Mouse (Mus musculus): ENCODE measurements around the gene Fchsd2.
"Not testable (repeated sequence)": the region's sequence is repeated elsewhere in the genome, so short reads cannot be mapped to it uniquely, and the experiment has no call there.

The Fchsd2 gene

DNA sequence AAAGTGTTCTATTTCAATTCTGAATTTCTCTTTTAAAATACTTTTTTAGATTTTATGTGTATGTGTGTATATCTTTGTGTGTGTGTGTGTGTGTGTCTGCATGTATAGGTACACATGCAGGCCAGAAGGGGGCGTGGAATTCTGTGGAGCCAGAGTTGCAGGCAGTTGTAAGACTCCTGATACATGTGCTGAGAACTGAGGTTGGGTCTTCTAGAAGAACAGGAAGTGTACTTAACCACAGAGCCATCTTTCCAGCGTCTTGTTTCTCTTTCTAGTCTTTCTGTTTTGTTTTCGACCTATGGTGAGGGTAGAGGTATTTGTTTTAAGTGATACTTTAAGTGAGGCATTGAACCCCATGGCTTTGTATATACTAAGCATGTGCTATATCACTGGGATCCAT, 20.7 kb downstream of the Fchsd2 start:
- no peak for DNase-seq (ENCODE audit: low read depth, low spot score)

DNA sequence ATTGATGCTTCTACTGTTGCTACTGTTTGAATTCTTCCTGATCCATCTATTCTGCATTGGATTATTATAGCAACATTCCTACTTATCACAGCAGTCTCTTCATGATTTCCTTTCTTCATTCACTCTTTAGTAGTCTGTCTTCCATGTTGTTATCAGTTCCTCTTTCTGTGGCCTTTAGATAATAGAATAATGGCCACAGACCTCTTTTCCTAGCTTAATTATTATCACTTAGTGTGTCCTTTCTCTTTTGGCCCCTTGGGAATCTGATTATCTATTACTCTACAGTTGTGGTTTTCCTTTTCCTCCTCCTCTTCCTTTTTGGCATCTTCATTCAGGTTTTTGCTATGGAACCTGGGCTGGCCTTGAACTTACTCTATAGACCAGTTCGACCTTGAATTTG, 21.7 kb downstream of the Fchsd2 start:
- no peak for DNase-seq (ENCODE audit: low read depth, low spot score)

DNA sequence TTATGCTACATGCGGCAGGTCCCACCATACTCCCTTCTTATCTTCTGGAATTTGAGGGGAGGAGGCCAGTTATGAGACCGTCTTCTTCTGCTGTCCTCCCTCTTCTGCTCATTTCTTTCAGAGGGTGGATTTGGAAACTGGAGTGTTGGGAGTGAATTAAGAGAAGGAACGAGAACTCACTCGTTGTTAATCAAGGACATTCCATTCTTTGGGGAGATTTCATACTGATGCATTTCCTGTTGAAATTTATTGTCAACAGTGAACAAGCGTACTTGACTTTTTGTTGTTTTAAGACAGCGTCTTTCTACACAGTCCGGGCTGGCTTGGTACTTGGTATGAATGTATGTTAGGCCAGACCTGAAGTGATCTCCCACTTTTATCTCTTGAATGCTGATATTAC, 26.7 kb downstream of the Fchsd2 start:
- DNase-seq (ENCODE audit: low read depth, low spot score) = no peak

DNA sequence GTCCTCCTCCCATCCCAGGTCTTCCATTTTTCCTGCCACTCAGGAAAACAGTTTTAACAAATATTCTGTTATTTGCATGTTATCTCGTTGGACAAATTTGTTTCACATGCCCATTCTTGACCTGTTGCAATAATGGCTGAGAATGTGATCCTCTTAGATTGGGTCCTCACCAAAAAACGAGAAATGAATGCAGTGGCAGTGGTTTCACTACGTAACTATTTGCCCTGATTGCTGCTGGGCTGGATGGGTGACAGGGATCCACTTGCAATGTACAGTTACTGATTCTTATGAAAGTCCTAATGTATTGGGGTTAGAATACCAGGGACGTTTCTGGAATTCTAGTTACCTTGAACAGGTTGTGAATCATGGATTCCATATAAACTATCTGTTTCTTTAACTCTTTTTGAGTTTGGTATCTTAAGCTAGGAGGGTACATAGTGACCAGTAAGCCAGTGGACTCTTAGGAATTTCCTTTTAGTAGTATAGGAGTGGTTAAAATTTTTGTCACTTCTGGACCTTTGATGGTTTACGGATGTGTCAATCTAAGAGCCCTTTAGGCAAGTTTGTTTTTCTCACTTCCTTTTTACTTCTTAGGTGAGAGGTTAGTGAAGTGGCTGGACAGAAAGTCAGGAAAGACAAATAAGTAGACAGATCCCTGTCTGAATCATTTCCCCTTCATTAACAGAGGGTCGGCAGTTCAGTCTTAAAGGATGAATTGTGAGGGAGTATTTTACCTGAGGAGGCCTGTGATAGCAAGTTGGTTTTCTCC, 31.1 kb downstream of the Fchsd2 start:
- DNase-seq (ENCODE audit: low read depth, low spot score) = no peak

DNA sequence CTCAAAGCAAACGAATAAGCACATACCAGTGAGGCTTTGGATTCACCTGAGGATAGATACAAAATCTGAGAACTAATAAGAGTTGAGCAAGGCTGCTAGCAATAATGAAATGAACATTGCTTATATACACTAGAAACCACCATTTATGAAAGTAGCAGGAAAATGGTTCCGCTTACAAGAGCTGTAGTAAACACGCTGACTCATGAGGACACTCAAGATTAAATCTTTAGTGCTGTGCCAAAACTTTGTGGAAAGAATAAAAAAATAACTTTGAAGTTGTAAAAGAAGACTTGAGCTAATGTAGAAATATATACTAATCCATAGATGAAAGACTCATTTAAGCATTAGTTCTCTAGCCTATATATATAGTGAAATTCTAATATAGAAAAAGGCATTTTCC, 35.1 kb downstream of the Fchsd2 start:
- no peak for DNase-seq (ENCODE audit: low read depth, low spot score)

DNA sequence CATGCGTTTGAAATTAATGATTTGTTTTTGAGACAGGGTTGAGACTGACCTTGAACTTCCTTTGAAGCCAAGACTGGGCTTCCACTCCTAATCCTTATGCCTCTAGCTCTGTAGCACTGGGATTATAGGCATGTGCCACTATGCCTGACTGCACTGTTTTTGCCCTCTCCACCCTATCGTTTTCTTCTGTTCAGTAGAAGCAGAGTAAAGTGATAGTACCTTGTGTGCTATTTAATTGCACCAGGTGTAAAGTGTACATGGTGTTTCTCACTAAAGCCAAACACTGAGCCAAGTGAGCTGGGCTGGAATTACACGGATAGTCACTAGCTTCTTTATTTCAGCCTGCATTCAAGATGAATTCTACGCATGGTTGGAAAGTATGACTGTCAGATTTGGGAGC, 35.9 kb downstream of the Fchsd2 start:
- no peak for DNase-seq (ENCODE audit: low read depth, low spot score)

DNA sequence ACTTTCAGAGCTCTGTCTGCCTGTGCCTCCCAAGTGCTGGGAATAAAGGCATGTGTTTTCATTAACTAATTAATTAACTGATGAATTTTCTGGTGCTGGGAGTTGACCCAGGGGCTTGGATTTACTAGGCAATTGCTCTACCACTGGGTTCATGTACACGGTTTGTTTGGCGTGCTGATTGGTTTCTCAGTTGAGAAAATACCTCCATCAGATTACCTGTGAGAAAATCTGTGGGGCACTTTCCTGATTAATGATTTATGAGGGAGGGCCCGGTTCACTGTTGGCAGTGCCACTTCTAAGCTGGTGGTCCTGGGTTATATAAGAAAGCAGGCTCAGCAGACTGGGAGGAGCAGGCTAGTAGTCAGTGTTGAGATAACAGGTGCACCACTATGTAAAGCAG, 38.0 kb downstream of the Fchsd2 start:
- DNase-seq (ENCODE audit: low read depth, low spot score) = no peak

DNA sequence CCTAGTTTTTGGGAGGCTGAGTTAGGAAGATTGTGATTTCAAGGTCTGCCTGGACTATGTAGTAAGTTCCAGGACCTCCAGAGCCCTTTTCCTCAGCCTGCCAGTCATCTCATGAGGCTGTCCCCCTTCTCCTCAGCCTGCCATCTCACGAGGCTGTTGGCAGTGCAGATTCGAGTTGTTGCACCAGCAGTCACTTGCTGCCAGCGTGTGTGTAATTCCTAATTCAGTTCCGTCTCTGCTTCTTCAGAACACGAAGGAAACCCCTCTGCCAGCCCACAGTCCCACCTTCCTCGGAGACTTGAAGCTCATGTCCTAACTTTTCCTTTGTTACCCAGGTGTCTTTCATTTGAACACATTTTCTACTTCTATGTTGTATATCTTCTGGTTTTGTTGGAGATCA, 38.6 kb downstream of the Fchsd2 start:
- no peak for DNase-seq (ENCODE audit: low read depth, low spot score)

DNA sequence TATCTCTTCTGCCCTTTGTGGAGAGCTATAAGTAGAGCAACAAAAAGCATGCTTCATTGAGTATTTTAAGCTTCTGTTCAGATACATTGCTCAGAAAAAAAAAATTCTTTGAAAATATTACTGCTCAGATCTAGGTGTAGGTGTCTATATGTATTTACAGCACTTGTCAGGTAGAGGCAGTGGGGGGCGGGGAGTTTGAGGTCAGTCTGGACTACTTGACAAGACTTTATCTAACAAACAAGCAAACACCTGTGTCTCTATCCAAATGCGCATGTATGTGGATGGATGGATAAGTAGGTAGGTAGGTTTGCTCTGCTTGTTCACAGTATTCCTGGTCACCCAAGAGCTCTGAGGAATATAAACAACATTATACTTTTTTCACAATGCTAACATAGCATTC, 40.9 kb downstream of the Fchsd2 start:
- DNase-seq (ENCODE audit: low read depth, low spot score) = no peak

DNA sequence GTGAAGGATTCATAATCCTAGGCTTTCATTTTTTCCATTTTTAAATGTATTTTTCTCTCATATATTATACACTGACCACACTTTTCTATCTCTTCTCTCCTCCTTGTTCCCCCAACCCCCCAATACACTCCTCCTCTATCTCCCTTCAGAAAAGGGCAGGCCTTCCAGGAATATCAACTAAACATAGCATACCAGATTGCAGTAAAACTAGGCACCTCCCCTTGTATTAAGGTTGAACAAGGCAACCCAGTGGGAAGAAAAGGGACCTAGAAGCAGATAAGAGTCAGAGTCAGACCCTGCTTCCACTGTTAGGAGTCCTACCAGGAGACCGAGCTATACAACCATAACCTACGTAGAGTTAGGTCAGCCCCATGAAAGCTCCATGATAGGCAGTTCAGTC, 41.5 kb downstream of the Fchsd2 start:
- no peak for DNase-seq (ENCODE audit: low read depth, low spot score)

DNA sequence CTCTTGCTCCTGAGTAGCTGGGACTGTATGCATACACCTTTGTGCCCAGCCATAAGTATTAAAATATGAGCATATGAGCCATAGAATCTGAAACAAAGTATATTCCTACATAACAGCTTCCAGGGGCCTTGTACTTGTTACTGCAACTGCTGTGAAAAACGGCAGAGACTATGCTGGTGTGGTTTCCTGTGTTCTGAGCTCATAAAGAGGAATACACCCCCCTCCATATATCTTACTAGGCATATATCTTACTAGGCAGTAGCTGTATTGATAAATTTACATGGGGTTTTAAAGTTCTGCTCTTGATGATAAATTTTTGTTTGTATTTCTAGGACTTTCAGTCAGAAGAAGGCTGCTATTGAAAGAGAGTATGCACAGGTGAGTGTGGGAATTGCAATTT, 46.2 kb downstream of the Fchsd2 start:
- DNase-seq (ENCODE audit: low read depth, low spot score) = no peak

DNA sequence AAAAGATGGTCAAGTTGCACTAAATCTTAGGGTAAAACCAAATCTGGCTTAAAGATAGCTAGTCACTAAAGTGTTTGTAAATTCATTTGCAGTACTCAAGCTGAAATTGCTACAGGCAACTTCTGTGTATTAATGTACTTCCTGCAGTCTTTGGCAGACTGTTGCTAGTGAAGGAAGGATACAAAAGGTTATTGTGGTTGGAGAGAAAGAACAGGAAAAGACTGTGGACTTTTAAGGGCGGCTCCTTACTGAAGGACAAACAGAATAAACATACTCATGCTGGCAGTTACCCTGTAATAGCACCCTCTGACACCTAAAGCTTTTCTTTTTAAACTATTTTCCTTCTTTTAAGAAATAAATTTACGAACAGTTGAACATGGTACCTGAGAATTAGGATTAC, 50.2 kb downstream of the Fchsd2 start:
- DNase-seq (ENCODE audit: low read depth, low spot score) = no peak

DNA sequence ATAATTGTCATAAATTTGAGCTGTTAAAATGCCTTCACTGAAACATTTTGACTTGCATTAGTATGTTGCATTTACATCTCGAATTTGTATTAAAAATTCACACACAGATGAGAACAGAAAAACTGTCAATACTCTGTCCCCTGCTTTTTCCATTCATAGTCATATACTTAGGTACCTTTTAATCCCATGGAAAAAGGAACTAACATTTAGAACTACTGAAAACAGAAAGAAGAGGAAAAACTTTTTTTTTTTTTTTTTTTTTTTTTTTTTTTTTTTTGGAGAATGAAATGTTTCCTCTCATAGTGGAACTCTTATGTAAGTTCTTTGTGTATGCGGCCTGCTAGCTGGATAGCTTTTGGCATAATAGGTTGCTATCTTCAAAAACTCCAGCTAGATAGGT, 51.6 kb downstream of the Fchsd2 start:
- DNase-seq (ENCODE audit: low read depth, low spot score) = no peak

DNA sequence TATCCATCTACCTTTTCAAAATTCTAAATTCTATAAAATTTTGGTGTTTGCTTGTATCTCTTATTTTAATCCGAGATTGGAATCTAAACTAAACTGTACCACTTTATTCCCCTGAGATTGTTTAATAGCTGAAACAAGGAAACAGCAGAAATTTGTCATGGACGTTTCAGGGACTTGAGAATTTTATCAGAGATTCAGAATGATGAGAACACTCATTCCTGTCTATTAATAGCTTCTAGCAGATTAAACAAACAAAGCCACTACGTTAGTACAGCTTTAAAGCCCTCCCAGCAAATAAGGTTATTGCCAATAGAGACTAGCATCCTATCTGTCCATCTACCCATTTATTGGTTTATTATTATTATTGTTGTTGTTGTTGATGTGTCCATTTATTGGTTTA, 56.4 kb downstream of the Fchsd2 start:
- DNase-seq (ENCODE audit: low read depth, low spot score) = no peak

DNA sequence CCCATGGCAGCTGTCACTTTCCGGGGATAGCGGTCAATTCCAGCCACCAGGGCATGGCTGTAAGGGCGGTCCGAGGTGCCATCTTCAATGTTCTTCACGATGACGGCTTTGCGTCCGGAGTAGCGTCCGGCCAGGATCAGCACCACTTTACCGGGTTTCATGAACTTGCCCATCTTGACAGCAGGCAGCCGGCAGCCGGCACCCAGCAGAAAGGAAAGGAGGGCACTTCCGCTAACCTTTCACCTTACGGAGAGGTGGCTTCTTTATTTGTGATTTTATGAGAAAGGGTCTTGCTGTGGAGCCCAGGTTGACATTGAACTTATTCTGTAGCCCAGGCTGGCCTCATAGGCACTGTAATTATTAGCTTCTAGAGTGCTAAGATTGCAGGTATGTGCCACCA, 62.2 kb downstream of the Fchsd2 start:
- DNase-seq (ENCODE audit: low read depth, low spot score) = not testable (repeated sequence)

DNA sequence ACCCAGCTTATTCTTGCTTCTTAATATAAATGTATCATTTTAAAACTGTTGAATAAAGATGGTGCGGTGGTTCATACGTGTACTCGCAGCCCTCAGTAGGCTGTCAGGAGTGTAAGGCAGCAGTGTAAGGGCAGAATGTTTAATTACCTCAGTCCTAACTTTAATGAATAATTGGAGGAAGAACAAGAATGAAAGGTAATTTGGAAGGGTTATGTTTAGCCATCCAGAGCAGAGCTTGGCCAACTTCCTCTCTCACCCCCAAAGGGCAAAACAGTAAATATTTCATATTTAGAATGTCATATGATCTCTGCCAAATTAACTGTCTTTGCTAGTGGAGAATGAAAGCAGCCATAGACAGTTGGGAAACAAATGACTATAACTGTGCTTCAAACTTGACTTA, 62.6 kb downstream of the Fchsd2 start:
- DNase-seq (ENCODE audit: low read depth, low spot score) = no peak

DNA sequence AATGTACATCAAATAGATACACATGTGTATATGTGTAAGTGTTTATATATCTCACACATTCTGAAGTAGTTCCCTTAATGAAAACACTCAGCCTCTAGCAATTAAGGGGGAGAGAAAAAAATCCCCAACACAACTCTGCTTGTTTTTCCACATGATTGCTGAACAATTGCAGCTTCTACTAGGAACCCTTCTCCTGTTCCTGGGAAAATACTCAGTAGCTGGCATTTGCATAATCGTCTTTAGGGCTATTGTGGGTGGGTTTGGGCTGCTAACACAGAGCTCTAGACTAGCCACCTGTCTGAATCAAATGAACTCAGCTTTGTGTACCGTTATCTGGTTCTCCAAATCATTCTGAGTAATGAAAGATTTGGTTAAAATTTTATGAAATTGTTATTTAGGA, 67.6 kb downstream of the Fchsd2 start:
- peak; percentile 20 for DNase-seq (ENCODE audit: low read depth, low spot score)

DNA sequence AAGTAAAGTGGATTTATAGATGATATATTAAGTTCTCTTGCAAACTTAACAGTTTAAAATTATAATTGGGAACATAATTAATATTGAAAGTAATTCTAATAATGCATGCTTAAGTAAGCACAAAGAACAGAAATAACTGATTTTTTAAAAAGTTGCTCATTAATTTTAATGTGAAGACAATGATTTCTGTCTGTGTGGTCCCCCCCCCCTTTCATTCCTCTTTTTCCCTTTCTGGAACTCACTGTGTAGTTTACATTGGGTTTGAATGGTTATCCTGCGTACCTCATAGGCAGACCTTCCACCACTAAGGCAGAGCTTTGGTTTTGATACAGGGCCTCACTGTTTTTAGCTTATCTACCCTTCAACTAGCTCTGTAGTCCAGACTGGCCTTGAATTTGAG, 70.1 kb downstream of the Fchsd2 start:
- no peak for DNase-seq (ENCODE audit: low read depth, low spot score)

DNA sequence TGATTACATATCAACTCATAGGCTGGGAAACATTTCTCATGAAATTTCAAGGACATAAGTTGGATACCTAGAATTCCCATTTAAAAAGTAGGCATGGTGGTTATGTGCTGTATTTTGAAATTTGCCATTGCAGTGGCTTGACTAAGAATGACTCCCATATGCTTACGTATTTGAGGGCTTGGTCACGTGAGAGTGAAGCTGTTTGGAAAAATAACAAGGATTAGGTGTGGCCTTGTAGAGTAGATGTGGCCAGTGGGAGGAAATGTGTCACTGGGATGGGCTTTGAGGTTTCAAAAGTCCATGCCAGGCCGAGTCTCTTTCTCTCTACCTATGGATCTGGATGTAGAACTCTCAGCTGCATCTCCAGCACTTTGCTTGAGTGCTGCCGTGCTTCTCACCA, 71.2 kb downstream of the Fchsd2 start:
- no peak for DNase-seq (ENCODE audit: low read depth, low spot score)

DNA sequence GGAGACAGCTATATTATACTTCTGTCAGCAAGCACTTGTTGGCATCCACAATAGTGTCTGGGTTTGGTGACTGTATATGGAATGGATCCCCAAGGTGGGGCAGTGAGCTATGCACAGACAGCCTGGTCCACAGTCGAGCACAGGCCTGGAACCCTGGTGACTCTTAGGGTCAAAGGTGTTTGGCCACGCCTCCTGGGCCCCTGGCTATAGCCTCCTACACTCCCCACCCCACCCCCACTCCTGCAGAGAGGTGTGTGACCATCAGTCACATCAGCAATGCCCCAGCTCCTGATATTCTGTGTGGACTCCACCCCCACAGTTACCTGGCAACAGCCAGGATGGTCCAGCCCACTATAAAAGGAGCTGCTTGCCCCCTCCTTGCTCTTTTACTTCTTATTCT, 73.9 kb downstream of the Fchsd2 start:
- DNase-seq (ENCODE audit: low read depth, low spot score) = no peak

DNA sequence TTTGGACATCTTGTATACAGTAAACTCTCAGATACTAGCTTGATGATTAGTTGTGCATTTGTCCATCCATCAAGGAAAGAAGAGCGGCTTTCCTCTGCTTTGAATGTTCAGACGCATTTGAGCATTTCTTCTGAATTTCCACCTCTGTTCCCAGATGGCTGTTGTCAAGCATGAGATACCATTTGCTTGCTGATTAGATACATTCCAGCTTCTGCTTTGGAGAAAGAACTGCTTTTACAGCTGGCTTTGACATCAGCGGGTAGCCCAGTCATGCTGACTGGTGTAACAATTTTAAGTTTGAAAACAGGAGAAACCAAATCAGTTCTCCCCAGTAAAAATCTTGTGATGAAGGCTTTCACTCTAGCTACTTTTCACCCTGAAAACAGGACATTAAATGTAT, 77.8 kb downstream of the Fchsd2 start:
- no peak for DNase-seq (ENCODE audit: low read depth, low spot score)

DNA sequence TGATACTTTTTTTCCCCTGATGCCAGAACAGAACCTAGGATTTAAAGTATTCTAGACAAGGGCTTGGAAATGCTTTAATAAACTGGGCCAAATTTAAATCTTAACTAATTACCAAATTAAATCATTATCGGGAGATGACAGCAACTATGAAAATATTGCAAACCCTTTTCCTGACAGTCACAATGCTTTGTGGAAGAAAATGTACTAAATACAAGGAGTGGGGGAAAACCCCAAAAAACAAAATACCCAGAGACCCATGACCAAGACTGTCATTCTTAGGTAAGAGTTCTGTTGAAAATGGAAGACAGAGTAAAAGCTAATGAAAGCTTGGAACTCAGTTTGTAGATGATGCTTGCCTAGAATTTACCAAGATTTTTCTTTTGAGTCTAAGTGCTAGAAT, 78.3 kb downstream of the Fchsd2 start:
- DNase-seq (ENCODE audit: low read depth, low spot score) = no peak

DNA sequence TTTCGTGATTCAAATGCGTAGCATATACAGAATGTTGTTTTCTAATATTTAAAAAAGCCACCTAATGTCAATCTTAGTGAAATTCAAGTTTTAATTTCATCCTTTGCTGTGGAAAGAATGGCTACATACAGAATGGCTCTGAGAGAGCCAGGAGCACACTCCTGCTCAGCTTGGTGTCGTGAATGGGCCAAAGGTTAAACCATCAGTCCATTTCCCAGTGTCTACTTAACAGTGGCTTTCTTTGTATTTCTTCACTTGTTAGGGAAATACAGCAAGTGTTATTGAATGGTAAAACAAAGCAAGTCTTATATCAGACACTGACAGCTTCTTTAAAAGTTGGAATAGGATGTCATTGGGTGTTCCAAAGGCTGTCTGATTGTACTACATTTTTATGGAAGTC, 80.7 kb downstream of the Fchsd2 start:
- no peak for DNase-seq (ENCODE audit: low read depth, low spot score)

DNA sequence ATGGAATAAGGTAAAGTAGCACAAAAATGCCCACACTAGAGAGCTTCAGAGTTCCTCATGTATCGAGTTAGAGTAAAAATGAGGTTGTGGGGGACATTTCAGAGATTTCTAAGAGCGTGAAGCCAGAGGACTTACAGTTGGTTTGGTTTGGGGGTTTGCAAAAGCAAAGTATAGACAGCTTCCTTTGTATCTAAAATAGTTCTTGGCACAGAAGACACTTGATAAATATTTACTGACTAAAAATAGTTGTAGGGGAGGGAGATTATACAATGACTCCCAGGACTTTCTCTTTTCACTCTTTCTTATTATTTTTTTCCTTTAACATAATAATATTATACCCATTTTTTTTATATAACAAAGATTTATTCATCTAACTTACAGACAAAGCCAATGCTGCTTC, 86.1 kb downstream of the Fchsd2 start:
- DNase-seq (ENCODE audit: low read depth, low spot score) = no peak
